Mouse (Mus musculus) embryonic facial prominence, embryonic 12.5 days (tissue): ENCODE measurements around the gene Rnpepl1. TPM values are rescaled to one million over a fixed set of nuclear protein-coding genes. Genes with fewer than 3 reads are reported as not detected.

ENCODE experiments used
- ATAC-seq: fragments of 200-750 bp; cut with Nextera tagmentation; 2 replicates; pipeline ENCODE4 v1.8.0; 2017; ENCODE audit not compliant: insufficient number of reproducible peaks, insufficient read depth, low FRiP score, low TSS enrichment
- H3K27ac ChIP-seq: fragments of 300-500 bp; sonication (generic); 2 replicates; pipeline ENCODE4 v1.5.1; 2016; ENCODE audit warnings: mild to moderate bottlenecking
- H3K27me3 ChIP-seq: fragments of 300-500 bp; sonication (generic); 2 replicates; pipeline ENCODE4 v1.6.1; 2016; ENCODE audit warnings: mild to moderate bottlenecking, moderate library complexity
- H3K36me3 ChIP-seq: fragments of 300-500 bp; sonication (generic); 2 replicates; pipeline ENCODE4 v1.6.1; 2016; ENCODE audit warnings: mild to moderate bottlenecking
- H3K4me1 ChIP-seq: fragments of 300-500 bp; sonication (generic); 2 replicates; pipeline ENCODE4 v1.6.1; 2016
- H3K4me2 ChIP-seq: fragments of 300-500 bp; sonication (generic); replicated peaks from 2 replicates; pipeline ENCODE4 v1.6.1; 2016; ENCODE audit warnings: mild to moderate bottlenecking, moderate library complexity
- H3K4me3 ChIP-seq: fragments of 300-500 bp; sonication (generic); 2 replicates; pipeline ENCODE4 v1.5.1; 2016; ENCODE audit warnings: mild to moderate bottlenecking
- H3K9ac ChIP-seq: fragments of 300-500 bp; sonication (generic); 2 replicates; pipeline ENCODE4 v1.6.1; 2016; ENCODE audit warnings: mild to moderate bottlenecking, moderate library complexity
- H3K9me3 ChIP-seq: fragments of 300-500 bp; sonication (generic); 2 replicates; pipeline ENCODE4 v1.6.1; 2016; ENCODE audit warnings: mild to moderate bottlenecking, moderate library complexity
- WGBS: fragments of 180-500 bp; shearing (Covaris S2); methylation state at CpG from one replicate; pipeline ENCODE4 v1.1.7; 2016; 5-methylcytosine and 5-hydroxymethylcytosine counted together
- polyA plus RNA-seq: library from polyadenylated mRNA; unstranded; fragments of >200 nt; fragmentation: Nextera tagmentation; extraction: Ambion mirVana; gene quantifications from 2 replicates; pipeline ENCODE4 v1.2.1, GENCODE M21; 2016

Gene Rnpepl1
- polyA plus RNA-seq: 38.4 and 39.4 TPM in 2 replicates

DNA sequence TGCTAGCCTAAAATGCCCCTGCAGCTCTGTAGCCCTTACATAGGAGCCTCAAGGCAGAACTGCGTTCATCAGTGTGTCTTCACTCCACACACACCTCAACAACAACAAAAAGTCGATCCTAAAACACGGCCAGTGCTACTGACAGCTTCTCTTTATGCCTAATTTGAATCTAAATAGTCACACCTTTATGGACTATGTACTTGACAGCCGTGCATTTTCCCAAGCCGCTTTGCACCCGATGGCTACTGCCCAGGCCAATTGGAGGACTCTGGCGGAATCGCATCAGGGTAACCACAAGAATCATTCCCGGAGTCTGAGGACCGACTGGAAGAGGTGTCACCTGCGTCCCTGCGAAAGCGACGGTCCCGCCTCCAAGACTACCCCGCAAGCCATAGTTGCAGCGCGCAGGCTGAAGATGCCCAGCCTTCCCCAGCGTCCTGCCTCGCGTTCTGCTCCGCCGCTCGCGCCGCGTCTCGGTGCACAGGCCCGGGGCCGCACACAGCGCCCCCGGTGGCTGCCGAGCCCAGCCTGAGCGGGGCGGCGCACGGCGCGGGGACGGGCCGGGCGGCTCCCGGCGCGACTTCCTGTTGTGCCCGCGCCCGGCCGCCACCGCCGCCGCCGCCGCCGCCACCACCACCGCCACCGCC is at the start of gene Rnpepl1:
Rnpepl1 (plus strand) TSS at position 545 of the 647 bp plus-strand sequence.
- H3K4me2 ChIP-seq: peak within 1 kb of the TSS; percentile 72
- H3K9ac ChIP-seq: peak within 1 kb of the TSS; percentile 89
- peak within 1 kb of the TSS; percentile 85 for H3K27ac ChIP-seq
- ATAC-seq: peak; percentile 70; the same call in 1 of the 2 replicates
- no peaks in the 10 kb centered on the region; the same call in 1 of the 2 replicates for H3K27me3 ChIP-seq
- peaks cover 37% of the 10 kb centered on the region for H3K4me1 ChIP-seq
- H3K4me3 ChIP-seq: peak within 1 kb of the TSS; percentile 82
- WGBS: under 1% methylated on average over 43 of the region's 57 CpGs
- no peaks in the 10 kb centered on the region for H3K9me3 ChIP-seq
- H3K36me3 ChIP-seq: peaks cover 12% of the 10 kb centered on the region

DNA sequence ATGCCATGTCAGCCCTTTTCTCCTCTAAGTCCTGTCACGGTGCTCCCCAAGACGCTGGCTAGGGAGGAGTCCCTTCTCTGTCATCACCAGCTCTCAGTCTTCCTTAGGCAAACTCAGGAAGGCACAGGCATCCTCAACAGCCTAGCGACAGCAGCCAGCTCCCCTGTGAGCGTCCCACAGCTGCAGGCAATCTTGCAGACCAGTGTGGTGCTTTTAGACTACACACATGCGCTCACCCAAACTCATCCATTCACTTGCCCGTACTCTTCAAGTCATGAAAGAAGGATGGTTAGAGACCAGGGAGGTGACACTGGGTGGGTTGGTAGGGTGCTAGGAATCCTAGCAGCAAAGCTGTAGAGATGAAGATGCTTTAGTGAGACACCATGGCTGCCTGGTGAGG is 49.1 kb upstream of the Rnpepl1 start:
- Histone ChIP-seq H3K4me1 (0 out of 2 replicates have a peak, but pooled peaks cover 5% of the 10 kb centered on the region), H3K27me3 (no peaks in the 10 kb centered on the region), H3K9ac (no peak overlapping the region), H3K9me3 (no peaks in the 10 kb centered on the region), H3K27ac (no peak overlapping the region), H3K4me3 (no peak overlapping the region), H3K4me2 (no peak overlapping the region), H3K36me3 (peaks cover 38% of the 10 kb centered on the region)
- no peak for ATAC-seq
- WGBS: 70% methylated on average over 6 of the region's 6 CpGs

GRCm38 (mm10) chr1:92863268-92863667 is 47.3 kb upstream of the Rnpepl1 start:
- Histone ChIP-seq H3K4me2 (no peak overlapping the region), H3K9me3 (no peaks in the 10 kb centered on the region), H3K4me3 (no peak overlapping the region), H3K27ac (no peak overlapping the region), H3K9ac (no peak overlapping the region), H3K27me3 (no peaks in the 10 kb centered on the region), H3K4me1 (0 out of 2 replicates have a peak, but pooled peaks cover 5% of the 10 kb centered on the region), H3K36me3 (peaks cover 20% of the 10 kb centered on the region)
- WGBS: 83% methylated on average over 4 of the region's 4 CpGs
- no peak for ATAC-seq

DNA sequence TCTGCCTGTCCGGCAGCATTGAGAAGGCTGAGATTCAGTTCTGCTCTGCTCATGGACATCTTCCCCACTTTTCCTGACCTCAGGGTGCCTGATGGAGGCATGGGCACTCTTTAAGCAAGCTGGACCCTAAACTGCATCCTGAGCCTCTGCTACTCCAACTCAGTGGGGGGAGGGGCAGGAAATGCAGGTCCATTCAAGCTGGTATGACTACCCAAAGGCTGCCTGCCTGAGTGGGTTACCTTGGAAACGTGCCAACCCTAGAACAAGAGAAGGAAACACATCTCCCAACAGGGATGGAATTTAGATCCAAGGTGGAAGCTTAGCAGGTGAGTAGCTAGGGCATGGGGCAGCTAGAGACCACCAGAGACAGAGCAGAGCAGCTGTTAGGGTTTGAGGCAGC is 44.4 kb upstream of the Rnpepl1 start:
- Histone ChIP-seq H3K4me2 (no peak overlapping the region), H3K27ac (no peak overlapping the region), H3K9me3 (no peaks in the 10 kb centered on the region), H3K4me1 (0 out of 2 replicates have a peak, but pooled peaks cover 5% of the 10 kb centered on the region), H3K4me3 (no peak overlapping the region), H3K9ac (no peak overlapping the region), H3K27me3 (no peaks in the 10 kb centered on the region), H3K36me3 (no peaks in the 10 kb centered on the region)
- WGBS: 68% methylated on average over 2 of the region's 2 CpGs
- no peak for ATAC-seq

GRCm38 (mm10) chr1:92869985-92870384 is 40.6 kb upstream of the Rnpepl1 start:
- no peak for ATAC-seq
- Histone ChIP-seq H3K4me3 (no peak overlapping the region), H3K27me3 (no peaks in the 10 kb centered on the region; the same call in 1 of the 2 replicates), H3K4me2 (no peak overlapping the region), H3K36me3 (no peaks in the 10 kb centered on the region), H3K4me1 (0 out of 2 replicates have a peak, but pooled peaks cover 5% of the 10 kb centered on the region), H3K9me3 (no peaks in the 10 kb centered on the region), H3K27ac (no peak overlapping the region), H3K9ac (no peak overlapping the region)
- 71% methylated on average over 2 of the region's 2 CpGs for WGBS

DNA sequence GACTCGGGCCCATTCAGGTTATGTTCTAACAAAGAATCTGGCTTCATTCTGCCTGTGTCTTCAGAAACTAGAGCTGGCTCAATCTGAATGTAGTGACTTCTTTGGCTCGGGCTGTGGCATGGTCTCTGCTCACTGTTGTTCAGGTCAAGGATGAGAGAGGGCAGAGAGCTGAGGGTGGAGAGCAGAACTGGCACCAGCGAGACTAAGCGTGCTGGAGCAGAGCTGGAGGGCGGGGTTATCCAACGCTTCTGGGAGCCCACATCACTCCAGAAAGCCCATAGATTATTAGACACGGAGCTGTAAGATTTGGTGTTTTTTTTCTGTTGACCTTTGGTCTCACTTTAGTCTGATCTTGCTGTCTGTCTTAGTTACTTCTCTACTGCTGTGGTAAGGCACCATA is 37.9 kb upstream of the Rnpepl1 start:
- no peak overlapping the region for H3K4me2 ChIP-seq
- 86% methylated on average over 7 of the region's 7 CpGs for WGBS
- H3K4me3 ChIP-seq: no peak overlapping the region
- H3K27me3 ChIP-seq: no peaks in the 10 kb centered on the region; the same call in 1 of the 2 replicates
- no peak overlapping the region for H3K27ac ChIP-seq
- H3K4me1 ChIP-seq: no peaks in the 10 kb centered on the region
- ATAC-seq: no peak
- H3K9ac ChIP-seq: no peak overlapping the region
- no peaks in the 10 kb centered on the region for H3K36me3 ChIP-seq
- H3K9me3 ChIP-seq: no peaks in the 10 kb centered on the region

DNA sequence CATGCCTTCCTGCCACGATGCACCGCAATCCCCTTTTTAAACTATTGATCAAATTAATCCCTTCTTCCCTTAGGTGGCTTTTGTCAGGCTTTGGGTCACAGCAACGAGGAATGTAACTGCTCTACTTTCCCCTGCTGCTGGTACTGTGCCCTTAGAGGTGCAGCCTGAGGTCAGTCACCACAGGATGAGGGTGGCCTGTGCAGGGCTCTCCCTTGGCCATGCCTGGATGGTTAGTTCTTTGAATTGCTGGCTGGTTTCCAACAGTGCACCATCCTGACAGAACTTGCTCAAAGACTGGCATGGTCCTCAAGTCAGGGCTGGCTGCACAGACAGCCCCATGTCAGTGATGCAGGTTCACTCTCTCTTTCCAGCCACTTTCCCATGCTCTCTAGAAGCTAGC is 36.6 kb upstream of the Rnpepl1 start:
- H3K27me3 ChIP-seq: no peaks in the 10 kb centered on the region; the same call in 1 of the 2 replicates
- 76% methylated on average over 3 of the region's 3 CpGs for WGBS
- no peaks in the 10 kb centered on the region for H3K36me3 ChIP-seq
- no peaks in the 10 kb centered on the region for H3K4me1 ChIP-seq
- no peak overlapping the region for H3K4me2 ChIP-seq
- no peaks in the 10 kb centered on the region for H3K9me3 ChIP-seq
- ATAC-seq: no peak
- no peak overlapping the region for H3K4me3 ChIP-seq
- H3K9ac ChIP-seq: no peak overlapping the region
- no peak overlapping the region for H3K27ac ChIP-seq

- no peak overlapping the region for H3K27ac ChIP-seq
- no peaks in the 10 kb centered on the region; the same call in 1 of the 2 replicates for H3K27me3 ChIP-seq
- WGBS: 79% methylated on average over 8 of the region's 8 CpGs
- no peak for ATAC-seq
- no peaks in the 10 kb centered on the region for H3K9me3 ChIP-seq
- H3K4me2 ChIP-seq: no peak overlapping the region
- H3K4me3 ChIP-seq: no peak overlapping the region
- H3K36me3 ChIP-seq: no peaks in the 10 kb centered on the region
- no peaks in the 10 kb centered on the region for H3K4me1 ChIP-seq
- no peak overlapping the region for H3K9ac ChIP-seq
Observed at GRCm38 (mm10) chr1:92875360-92876111, 35.0 kb upstream of the Rnpepl1 start.

DNA sequence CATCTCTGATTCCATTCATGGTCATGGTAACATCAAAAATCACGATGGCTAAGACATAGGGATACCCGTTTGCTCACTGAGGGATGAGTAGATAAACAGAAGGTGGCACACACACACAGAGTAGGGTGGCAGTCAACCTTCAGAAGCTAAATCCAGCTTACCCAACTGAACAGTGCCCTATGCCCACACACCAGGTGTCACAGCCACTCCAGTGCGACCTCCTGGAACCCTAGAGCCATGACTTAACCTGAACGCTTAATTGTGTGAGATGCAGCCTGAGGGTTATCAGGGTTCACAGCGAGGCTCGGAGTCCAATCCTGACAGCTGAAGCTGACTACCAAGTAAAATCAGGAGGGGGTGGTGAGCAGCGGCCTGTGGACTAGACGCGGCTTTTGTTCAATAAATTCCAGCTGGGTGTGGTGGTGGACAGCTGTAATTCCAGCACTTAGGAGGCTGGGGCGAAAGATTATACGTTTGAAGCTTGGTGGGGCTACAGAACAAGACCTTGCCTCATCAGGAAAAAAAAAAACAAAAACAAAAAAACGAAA is 33.1 kb upstream of the Rnpepl1 start:
- Histone ChIP-seq H3K27ac (no peak overlapping the region), H3K27me3 (0 out of 2 replicates have a peak, but pooled peaks cover 2% of the 10 kb centered on the region), H3K4me2 (no peak overlapping the region), H3K9me3 (no peaks in the 10 kb centered on the region), H3K4me3 (no peak overlapping the region), H3K4me1 (no peaks in the 10 kb centered on the region), H3K9ac (no peak overlapping the region), H3K36me3 (no peaks in the 10 kb centered on the region)
- 49% methylated on average over 12 of the region's 12 CpGs for WGBS
- ATAC-seq: no peak

- no peak for ATAC-seq
- Histone ChIP-seq H3K27me3 (0 out of 2 replicates have a peak, but pooled peaks cover 2% of the 10 kb centered on the region), H3K36me3 (no peaks in the 10 kb centered on the region), H3K9ac (no peak overlapping the region), H3K27ac (no peak overlapping the region), H3K4me1 (no peaks in the 10 kb centered on the region), H3K4me3 (no peak overlapping the region), H3K4me2 (no peak overlapping the region), H3K9me3 (no peaks in the 10 kb centered on the region)
- WGBS: 78% methylated on average over 13 of the region's 13 CpGs
Observed at GRCm38 (mm10) chr1:92878066-92878741, 32.4 kb upstream of the Rnpepl1 start.

GRCm38 (mm10) chr1:92879266-92879665 is 31.3 kb upstream of the Rnpepl1 start:
- 90% methylated on average over 12 of the region's 12 CpGs for WGBS
- no peaks in the 10 kb centered on the region for H3K4me1 ChIP-seq
- H3K4me2 ChIP-seq: no peak overlapping the region
- no peak for ATAC-seq
- H3K4me3 ChIP-seq: no peak overlapping the region
- H3K27me3 ChIP-seq: 0 out of 2 replicates have a peak, but pooled peaks cover 2% of the 10 kb centered on the region
- no peak overlapping the region for H3K9ac ChIP-seq
- no peak overlapping the region for H3K27ac ChIP-seq
- no peaks in the 10 kb centered on the region for H3K9me3 ChIP-seq
- H3K36me3 ChIP-seq: no peaks in the 10 kb centered on the region
